In genomic region chr3:116491923-116492454, GRCm38 (mm10) we compare ENCODE assay signal across 29 mouse cellular contexts.
"Had no signal": no experiment of that assay in that cellular context is flagged by ENCODE, and none has a peak within 500 bp of the region (broad histone marks: within the 10 kb centered on the region; RNA-seq: fewer than 3 reads in every experiment).

No protein-coding gene starts in this region.

- H3K9me3 ChIP-seq: embryonic facial prominence, embryonic 10.5 days; embryonic facial prominence, embryonic 12.5 days; embryonic facial prominence, embryonic 13.5 days; embryonic facial prominence, embryonic 15.5 days; forebrain, embryonic 10.5 days; forebrain, embryonic 12.5 days; forebrain, embryonic 13.5 days; forebrain, embryonic 15.5 days had no signal

- H3K9ac ChIP-seq: embryonic facial prominence, embryonic 12.5 days; embryonic facial prominence, embryonic 13.5 days; embryonic facial prominence, embryonic 15.5 days; forebrain, embryonic 12.5 days; forebrain, embryonic 13.5 days; forebrain, embryonic 15.5 days; forebrain, postnatal 0 days had no signal

- H3K27ac ChIP-seq: embryonic facial prominence, embryonic 10.5 days; embryonic facial prominence, embryonic 12.5 days; embryonic facial prominence, embryonic 13.5 days; embryonic facial prominence, embryonic 15.5 days; forebrain, embryonic 10.5 days; forebrain, embryonic 12.5 days; forebrain, embryonic 13.5 days; forebrain, embryonic 15.5 days; gastrocnemius, adult 2 months; heart, adult 2 months had no signal

- H3K4me1 ChIP-seq: embryonic facial prominence, embryonic 10.5 days; embryonic facial prominence, embryonic 12.5 days; embryonic facial prominence, embryonic 13.5 days; embryonic facial prominence, embryonic 15.5 days; forebrain, embryonic 10.5 days; forebrain, embryonic 12.5 days; forebrain, embryonic 13.5 days; forebrain, embryonic 15.5 days had no signal

- ATAC-seq: forebrain, embryonic 13.5 days; forebrain, embryonic 14.5 days; forebrain, embryonic 15.5 days; forebrain, embryonic 16.5 days; forebrain, postnatal 0 days had no signal

- H3K4me3 ChIP-seq: embryonic facial prominence, embryonic 10.5 days; embryonic facial prominence, embryonic 12.5 days; embryonic facial prominence, embryonic 13.5 days; embryonic facial prominence, embryonic 15.5 days; erythroblast, embryonic 14.5 days; forebrain, embryonic 10.5 days; forebrain, embryonic 12.5 days; forebrain, embryonic 13.5 days; forebrain, embryonic 15.5 days; gastrocnemius, adult 2 months; heart, adult 2 months had no signal

- H3K4me2 ChIP-seq: embryonic facial prominence, embryonic 12.5 days; embryonic facial prominence, embryonic 13.5 days; embryonic facial prominence, embryonic 15.5 days; forebrain, embryonic 12.5 days; forebrain, embryonic 13.5 days; forebrain, embryonic 15.5 days had no signal

- DNase-seq: cerebellum, adult 2 months; cerebellum, adult 8-10 months; cerebellum, adult 9-10 months; cerebellum, adult 9-11 months; cerebellum, postnatal 10 days; cerebellum, postnatal 14 days; cerebellum, postnatal 25 days; cerebellum, postnatal 36 days; embryo, embryonic 11 days; forebrain, postnatal 0 days; gastrocnemius, adult 2 months; gastrocnemius, postnatal 10 days; gastrocnemius, postnatal 14 days; gastrocnemius, postnatal 25 days; gastrocnemius, postnatal 36 days; heart, adult 11 months; heart, adult 18-20 months; heart, adult 2 months had no signal

- H3K27me3 ChIP-seq: embryonic facial prominence, embryonic 12.5 days; embryonic facial prominence, embryonic 13.5 days; embryonic facial prominence, embryonic 15.5 days; forebrain, embryonic 12.5 days; forebrain, embryonic 13.5 days; forebrain, embryonic 15.5 days had no signal
